8 mouse cellular contexts compared by ENCODE assay signal in the genomic region with DNA sequence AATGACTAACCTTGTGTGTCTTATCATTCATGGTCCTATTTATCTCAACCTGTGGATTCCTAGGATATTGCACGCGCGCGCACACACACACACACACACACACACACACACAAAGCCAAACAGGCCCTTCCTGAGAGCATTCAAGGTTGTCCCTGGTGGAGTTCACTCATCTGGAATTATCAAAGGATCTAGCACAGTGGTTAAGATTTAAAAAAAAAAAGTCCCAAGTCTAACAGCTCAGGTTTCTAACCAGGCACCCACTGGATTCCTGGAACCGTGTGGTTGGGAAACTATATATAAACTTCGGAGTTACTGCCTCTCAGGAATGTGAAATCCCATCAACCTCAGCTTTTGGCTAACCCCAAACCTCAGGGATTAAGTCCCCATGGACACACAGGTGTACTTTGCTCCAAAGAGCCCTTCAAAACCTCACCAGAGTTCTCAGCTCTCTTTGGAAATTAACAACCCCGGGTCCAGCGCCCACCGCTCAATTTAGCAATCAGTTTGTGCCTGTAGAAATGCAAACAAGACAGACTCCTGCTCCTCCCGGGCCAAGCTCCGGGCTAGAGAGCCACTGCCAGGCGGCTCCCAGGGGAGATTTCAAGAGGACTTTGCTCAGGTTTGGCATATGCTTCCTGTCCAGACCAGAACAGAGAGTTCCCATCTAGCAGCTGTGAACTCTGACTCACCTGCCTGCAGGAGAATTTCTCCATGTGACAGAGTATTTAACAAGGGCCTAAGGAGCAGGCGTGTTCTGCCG.
A peak's percentile ranks its signal among the peaks of the same experiment; 100 is the strongest.
DNase-seq lines count a peak whose midpoint lies in the region; ATAC-seq and TF ChIP-seq lines count a peak whose summit lies in the region.

No protein-coding gene starts in this region.

- H3K36me3 ChIP-seq in embryonic facial prominence, embryonic 12.5 days = no peaks in the 10 kb centered on the region
- no peaks in the 10 kb centered on the region for H3K36me3 ChIP-seq in embryonic facial prominence, embryonic 10.5 days (replicated peaks)
- H3K36me3 ChIP-seq in lung, embryonic 14.5 days (ENCODE audit: insufficient read depth) = no peaks in the 10 kb centered on the region

- no peak for ATAC-seq in embryonic facial prominence, embryonic 12.5 days (ENCODE audit: insufficient number of reproducible peaks, insufficient read depth, low FRiP score, low TSS enrichment)
- no peak for ATAC-seq in lung, embryonic 14.5 days (ENCODE audit: insufficient read depth)
- ATAC-seq in megakaryocyte, adult 5-6 weeks (ENCODE audit: poor library complexity, severe bottlenecking) = no peak

- H3K4me2 ChIP-seq in embryonic facial prominence, embryonic 12.5 days (replicated peaks) = no peak overlapping the region
- no peak overlapping the region for H3K4me2 ChIP-seq in lung, embryonic 14.5 days

- H3K27ac ChIP-seq in embryonic facial prominence, embryonic 12.5 days = peak overlapping the region; percentile 8; the same call in 1 of the 2 replicates
- H3K27ac ChIP-seq in embryonic facial prominence, embryonic 10.5 days (replicated peaks) = no peak overlapping the region
- no peak overlapping the region for H3K27ac ChIP-seq in lung, embryonic 14.5 days (ENCODE audit: low read depth)

- WGBS in embryonic facial prominence, embryonic 12.5 days = 47% methylated on average over 14 of the region's 14 CpGs
- 66% methylated on average over 14 of the region's 14 CpGs for WGBS in embryonic facial prominence, embryonic 10.5 days
- 55% methylated on average over 14 of the region's 14 CpGs for WGBS in lung, embryonic 14.5 days

- DNase-seq in embryonic facial prominence, embryonic 10.5 days (ENCODE audit: low spot score) = no peak
- DNase-seq in gastrocnemius, postnatal 25 days = peak; percentile 80
- DNase-seq in kidney, adult 8-10 months = peak; percentile 89 to 91
- peak; percentile 24 for DNase-seq in lung, embryonic 14.5 days
- no peak for DNase-seq in layer of hippocampus, adult 9-10 months (ENCODE audit: low spot score)
- no peak for DNase-seq in T-cell, adult 2 months (ENCODE audit: low spot score)

- TF ChIP-seq CTCF in lung, embryonic 14.5 days (IDR thresholded peaks at IDR 0.05; ENCODE audit: low read depth) = no peak

- H3K9ac ChIP-seq in embryonic facial prominence, embryonic 12.5 days = no peak overlapping the region
- no peak overlapping the region for H3K9ac ChIP-seq in lung, embryonic 14.5 days

- H3K9me3 ChIP-seq in embryonic facial prominence, embryonic 12.5 days = no peaks in the 10 kb centered on the region
- no peaks in the 10 kb centered on the region for H3K9me3 ChIP-seq in embryonic facial prominence, embryonic 10.5 days
- H3K9me3 ChIP-seq in lung, embryonic 14.5 days (ENCODE audit: low read depth, low read length) = no peaks in the 10 kb centered on the region

- H3K4me1 ChIP-seq in embryonic facial prominence, embryonic 12.5 days = peaks cover 11% of the 10 kb centered on the region
- H3K4me1 ChIP-seq in embryonic facial prominence, embryonic 10.5 days = peaks cover 27% of the 10 kb centered on the region
- H3K4me1 ChIP-seq in lung, embryonic 14.5 days (ENCODE audit: insufficient read depth) = peaks cover 6% of the 10 kb centered on the region

- H3K4me3 ChIP-seq in embryonic facial prominence, embryonic 12.5 days = no peak overlapping the region
- no peak overlapping the region for H3K4me3 ChIP-seq in embryonic facial prominence, embryonic 10.5 days
- no peak overlapping the region for H3K4me3 ChIP-seq in lung, embryonic 14.5 days (ENCODE audit: low read depth, low read length)

- H3K27me3 ChIP-seq in embryonic facial prominence, embryonic 12.5 days = no peaks in the 10 kb centered on the region
- H3K27me3 ChIP-seq in embryonic facial prominence, embryonic 10.5 days (replicated peaks; ENCODE audit: low read depth, poor library complexity, severe bottlenecking) = no peaks in the 10 kb centered on the region
- no peaks in the 10 kb centered on the region for H3K27me3 ChIP-seq in lung, embryonic 14.5 days (ENCODE audit: insufficient read depth, low read length)

Comparison
In these comparisons a context has a peak if more than half of its experiments do, and no peak if none do; other contexts are left out.
1. DNase-seq: peak in gastrocnemius, postnatal 25 days (single experiment), kidney, adult 8-10 months (2 of 2) and lung, embryonic 14.5 days (single experiment); none in embryonic facial prominence, embryonic 10.5 days (single experiment), layer of hippocampus, adult 9-10 months (single experiment) and T-cell, adult 2 months (single experiment).